Mouse (Mus musculus) spleen, postnatal 4 days (tissue): Measurements from ENCODE around the gene Klrb1c.

Experiments used
- DNase-seq, 2 experiments: peaks; one replicate each; pipeline ENCODE4 v3.0.0; 2022; ENCODE audit warnings: low spot score in 2 of 2

Gene Klrb1c

GRCm38 (mm10) chr6:128789115-128789514 lies at the start of gene Klrb1c:
Gene Klrb1c, minus strand, starts transcription at chr6:128789215.
- no peak for DNase-seq

DNA sequence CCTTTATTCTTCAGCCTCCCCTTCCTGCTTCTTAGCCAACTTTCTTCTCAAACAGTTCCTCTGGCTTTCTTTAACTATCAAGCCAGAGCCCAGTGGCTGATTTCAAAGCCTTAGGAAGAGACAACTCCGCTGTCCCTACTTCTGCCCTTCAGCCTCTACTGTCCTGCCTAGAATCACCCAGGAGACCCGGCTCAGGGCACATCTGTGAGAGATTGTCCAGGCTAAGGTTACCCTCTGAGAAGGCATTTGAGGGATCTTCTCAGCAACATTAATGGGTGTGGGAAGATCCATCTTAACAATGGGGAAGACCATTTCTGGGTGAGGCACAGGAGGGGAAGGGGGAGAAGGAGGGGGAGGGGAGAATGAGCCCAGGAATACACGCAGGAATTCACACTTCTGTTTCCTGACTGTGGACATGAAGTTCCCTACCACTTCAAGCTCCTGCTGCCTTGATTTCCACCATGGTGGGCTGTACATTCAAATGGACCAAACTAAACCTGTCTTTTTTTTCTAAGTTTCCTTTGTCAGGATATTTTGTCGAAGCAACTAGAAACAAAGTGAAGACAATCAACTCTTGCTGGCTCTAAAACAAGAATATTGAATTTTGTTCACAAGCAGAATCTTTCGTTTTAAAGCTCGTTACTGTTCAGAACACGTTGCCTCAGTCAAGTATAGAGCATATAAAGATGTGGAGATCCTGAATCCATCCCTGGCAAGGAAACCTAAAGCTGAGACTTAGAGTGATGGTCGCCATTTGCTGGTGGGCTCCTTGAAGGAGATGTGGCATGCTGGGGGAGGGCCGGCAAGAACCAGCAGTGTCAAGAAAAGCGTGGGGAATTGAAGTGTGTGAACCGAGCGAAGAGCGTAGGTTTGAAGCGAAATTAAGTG lies 48.7 kb upstream of the Klrb1c start:
- DNase-seq: no peak

DNA sequence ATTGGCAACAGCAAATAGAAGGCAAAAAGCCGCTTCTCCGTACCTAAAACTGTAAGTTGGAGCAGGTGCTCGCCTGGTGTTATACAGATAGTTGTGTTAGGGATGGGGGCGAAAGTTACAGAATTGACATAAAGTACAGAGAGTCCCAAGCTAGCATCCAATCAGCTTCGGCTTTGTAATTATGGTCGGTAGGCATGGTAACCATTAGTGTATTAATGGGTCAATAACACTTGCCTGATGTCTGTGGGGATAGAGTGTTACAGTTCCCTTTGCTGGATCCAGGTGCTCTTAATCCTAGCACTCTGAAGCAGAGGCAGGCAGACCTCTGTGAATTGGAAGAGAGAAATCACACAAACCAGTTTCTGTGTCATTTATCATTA lies 47.9 kb upstream of the Klrb1c start:
- DNase-seq: no peak

GRCm38 (mm10) chr6:128836191-128836954 lies 47.4 kb upstream of the Klrb1c start:
- DNase-seq: no peak

GRCm38 (mm10) chr6:128835571-128835970 lies 46.6 kb upstream of the Klrb1c start:
- no peak for DNase-seq

DNA sequence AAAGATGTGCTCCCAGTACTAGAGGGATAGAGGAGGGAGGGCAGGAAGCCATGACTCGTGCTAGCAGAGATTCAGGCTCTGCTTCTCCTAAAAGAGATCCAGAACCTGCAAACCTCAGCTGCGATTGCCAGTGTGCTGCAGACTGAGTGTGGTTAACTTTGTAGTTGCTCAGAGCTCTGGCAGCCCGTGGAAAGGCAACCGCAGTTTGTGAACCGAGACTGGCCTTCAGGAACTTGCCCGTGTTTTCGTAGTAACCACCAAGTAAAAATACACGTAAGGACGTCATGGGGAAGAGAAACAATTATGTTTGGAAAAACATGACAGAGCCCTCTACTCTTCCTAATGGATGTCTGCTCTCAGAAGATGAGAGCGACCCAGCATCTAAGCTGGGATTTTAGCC lies 44.0 kb upstream of the Klrb1c start:
- no peak for DNase-seq

DNA sequence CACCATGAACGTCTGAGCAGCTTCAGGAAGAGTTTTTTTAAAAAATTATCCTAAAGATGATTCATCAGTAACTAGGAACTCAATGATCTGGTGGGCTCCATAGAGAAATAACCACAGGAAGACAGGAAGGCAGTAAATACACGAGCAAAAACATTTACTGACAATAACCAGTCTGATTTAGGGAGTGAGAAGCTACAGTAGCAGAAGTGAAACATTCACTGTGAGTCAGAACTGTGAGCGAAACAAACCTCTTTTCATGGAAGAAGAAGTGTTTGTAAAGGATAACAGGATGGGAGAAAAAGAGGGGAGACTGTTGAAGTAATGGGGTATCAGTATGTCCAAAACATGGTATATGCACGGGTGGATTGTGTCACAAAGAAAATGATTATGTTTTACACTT lies 40.8 kb upstream of the Klrb1c start:
- no peak for DNase-seq

DNA sequence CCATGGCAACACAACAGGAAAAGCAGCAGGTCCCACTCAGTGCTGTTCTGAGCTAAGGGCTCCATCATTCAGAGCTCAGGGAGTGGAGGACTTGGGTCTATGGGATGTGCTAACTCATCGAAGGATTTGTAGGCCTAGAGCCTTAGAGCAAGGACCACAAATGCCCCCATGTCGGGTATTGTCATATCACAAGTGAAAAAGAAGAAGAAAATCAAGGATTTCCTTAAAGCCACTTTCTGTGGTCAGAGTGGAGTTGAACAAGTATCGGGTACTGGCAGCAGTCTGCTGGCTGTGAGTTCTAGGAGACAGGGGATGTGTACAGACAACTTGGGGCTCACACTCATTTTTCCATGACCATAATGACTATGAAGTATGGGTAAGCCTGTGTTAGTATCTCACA lies 37.8 kb upstream of the Klrb1c start:
- no peak for DNase-seq

GRCm38 (mm10) chr6:128826132-128826531 lies 37.1 kb upstream of the Klrb1c start, which contains the start of the genes Gm44511 and Klrb1b:
Gene Gm44511, minus strand, starts transcription at chr6:128826315.
Gene Klrb1b, minus strand, starts transcription at chr6:128826331.
- no peak for DNase-seq

GRCm38 (mm10) chr6:128818083-128818802 lies 29.2 kb upstream of the Klrb1c start:
- DNase-seq: no peak

DNA sequence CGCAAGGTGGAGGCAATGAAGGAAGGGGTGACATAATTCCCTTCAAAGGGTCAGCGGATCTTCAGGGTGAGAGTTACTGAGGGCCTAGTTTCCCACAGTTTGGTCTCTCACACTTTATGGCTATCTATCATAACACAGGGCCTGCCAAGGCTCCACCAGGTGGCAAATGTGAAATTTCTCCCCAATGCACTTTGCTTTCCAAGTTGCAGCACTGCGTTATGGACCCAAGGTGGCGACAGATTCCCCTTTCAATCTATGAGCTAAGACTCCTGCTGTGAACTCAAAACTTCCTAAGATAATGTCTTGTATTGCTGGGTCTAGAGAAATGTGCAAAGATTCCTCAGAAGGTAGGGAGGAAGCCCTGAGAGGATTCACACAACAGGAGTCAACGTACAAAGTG lies 19.5 kb upstream of the Klrb1c start:
- peak; percentile 39 to 67 for DNase-seq

DNA sequence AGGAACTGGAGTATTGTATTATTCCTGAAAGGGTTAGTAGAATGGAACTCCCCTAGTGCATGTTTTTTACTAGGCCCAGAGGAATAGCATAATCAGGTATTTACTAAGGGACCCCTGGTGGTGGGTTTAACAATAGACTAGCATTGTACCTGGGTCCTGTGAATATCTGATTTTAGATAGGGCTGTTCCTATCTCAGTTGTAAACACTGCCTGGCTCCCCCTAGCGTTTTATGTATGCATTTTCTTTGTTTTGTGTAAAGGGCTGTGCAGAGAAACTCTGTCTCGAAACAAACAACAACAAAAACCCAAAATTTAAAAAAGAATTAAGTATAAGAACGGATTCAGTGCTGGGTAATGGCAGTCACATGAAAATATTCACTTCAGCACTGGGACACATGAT lies 18.0 kb upstream of the Klrb1c start:
- no peak for DNase-seq

DNA sequence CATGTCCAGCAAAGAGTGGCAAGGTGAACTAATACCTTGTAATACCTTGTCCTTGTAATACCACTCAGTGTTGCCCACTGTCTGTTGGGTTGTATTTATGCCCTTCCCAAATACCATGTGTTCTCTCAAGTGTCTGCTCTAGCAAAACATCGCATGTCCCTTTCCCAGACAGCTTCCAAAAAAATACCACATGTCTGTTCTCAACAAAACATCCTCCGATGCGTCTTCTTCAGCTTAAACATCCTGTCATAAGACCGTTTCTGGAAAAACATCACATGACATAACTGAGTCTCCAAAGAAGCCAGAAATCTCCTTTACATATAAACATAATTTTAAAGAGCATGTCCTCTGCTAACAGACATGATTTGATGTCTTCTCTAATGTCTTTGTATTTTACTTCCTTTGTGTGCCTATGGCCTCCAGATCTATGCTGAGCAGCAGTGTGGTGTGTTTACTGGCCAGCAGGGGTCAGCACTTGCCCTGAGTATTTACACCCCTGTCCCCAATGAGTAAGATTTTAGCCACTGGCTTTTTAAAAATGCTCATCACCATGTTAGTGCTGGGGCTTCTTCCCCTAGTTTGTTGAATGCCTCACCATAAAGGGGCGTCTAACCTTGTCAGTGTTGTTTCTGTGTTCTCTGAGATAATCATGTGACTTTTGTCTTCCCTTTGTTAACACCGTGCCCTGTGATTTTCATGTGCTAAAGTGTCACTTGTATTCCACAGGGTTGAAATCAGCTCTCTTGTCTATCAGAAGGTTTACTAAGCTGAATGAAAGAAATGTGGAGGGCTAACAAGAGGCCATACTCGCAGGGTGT lies 16.0 kb upstream of the Klrb1c start:
- DNase-seq: peak; percentile 62 to 82

DNA sequence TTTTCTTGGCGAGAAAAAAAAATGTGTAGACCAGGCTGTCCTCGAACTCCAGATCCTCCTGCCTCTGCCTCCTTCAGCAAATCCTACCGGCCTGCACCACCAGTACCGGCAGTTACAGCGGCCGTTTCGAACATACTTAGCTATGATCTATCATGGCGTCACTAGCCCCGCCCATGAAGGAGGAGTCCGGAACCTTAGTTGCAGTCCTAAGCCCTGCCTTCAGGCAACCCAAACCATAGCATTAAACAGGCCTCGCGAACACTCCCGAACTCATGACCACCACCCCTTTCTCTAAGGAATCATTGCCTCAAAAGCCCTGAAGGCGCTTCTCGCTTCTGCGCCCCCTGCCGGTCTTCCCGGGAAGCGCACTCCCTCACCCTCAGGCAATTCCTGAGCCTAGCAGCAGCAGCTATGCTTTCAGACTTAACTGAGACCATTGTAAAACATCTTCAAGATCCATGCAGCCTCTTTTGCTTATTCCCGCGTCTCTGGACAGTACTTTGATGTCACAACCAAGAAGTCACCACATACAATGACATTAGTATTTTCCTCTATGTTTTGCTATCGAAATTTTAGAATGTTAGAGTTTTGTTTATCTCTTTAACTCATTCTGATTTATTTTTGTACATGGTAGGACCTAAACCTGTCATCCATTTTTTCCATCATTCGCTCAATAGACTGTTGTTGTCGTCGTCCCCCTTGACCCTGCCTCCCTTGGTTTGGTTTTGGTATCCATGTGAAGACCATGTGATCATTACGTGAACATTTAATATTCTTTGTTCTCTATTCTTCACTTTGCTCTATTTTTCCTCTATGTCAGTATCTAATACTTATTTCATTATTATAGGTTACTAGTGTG lies 14.2 kb upstream of the Klrb1c start:
- DNase-seq: peak; percentile 89 to 97

DNA sequence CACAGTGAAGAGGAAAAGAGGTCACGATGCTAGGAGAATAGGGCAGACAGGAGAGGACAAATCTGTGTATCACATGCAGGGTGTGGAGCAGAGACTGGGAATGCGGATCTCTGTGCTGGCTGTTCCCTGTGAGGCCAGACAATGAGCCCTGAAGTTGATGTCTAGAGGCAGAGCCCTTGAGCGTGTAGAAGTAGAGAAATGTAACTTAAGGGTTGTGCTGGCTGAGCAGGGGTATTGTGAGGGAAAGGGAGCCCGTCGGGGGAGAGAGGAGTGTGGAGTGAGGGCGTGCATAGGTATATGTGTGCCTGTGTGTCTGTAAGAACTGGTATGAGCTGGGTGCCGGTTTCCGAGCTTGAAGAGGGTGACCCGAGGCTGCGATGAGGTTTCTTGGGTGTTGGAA lies 13.5 kb upstream of the Klrb1c start:
- DNase-seq: peak in 1 of 2 experiments; percentile 66

- DNase-seq: peak in 1 of 2 experiments; percentile 31
These were observed 11.7 kb upstream of the Klrb1c start for GRCm38 (mm10) chr6:128800696-128801095.

- no peak for DNase-seq
These were observed 10.9 kb upstream of the Klrb1c start for GRCm38 (mm10) chr6:128799896-128800270.

DNA sequence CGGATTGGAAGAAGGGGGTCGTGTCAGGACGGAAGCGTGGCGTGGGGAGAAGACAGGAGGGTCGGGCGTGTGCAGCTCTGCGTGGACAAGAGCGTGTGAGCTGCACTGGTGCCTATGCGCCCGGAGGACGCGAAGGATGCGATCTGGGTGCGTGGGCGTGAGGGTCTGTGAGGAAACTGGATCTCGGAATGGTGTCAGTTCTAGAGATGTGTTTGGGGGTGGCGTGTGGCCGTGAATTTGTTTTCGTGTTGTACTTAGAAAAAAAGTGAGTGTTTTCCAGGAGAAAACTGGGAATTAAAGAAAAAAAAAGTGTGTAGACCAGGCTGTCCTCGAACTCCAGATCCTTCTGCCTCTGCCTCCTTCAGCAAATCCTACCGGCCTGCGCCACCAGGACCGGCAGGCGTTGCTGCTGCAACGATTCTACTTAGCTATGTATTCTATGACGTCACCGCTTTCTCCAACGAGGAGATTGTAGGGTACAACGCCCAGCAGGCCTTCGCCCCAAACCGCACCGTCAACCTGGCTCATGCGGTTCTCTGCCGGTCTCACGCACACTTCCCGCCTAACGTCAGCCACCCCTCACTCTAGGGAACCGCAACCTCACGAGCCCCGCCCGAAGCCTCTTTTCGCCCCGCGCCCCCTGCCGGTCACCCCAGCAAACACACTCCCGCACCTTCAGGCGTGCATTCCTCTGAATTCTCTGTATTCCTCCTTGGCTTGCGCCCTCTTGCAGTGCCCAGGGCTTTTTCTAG lies 10.3 kb upstream of the Klrb1c start:
- peak; percentile 82 to 90 for DNase-seq

DNA sequence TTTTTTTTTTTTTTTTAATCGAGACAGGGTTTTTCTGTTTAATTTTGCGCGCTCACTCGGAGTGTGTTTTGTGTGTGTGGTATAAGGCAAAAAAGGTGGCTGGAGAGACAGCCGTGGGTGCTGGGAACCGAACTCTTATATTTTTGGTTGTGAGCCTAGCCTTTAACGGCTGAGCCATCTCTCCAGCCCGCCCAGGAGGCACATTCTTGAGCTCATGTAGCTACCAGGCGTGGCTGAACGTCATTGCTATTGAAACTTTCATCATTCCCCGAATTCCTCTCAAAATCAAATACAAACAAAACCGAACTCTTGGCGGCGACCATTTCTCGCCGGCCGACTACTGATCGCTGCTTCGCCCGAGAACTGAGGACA lies 9.7 kb upstream of the Klrb1c start:
- peak; percentile 71 to 87 for DNase-seq
